Comparison of ENCODE assay signal across 10 mouse cellular contexts in genomic region chr14:101774631-101775030, GRCm38 (mm10). TPM values are rescaled to one million over a fixed set of nuclear protein-coding genes. Genes with fewer than 3 reads are reported as not detected.
DNase-seq lines count a peak whose midpoint lies in the region; TF ChIP-seq lines count a peak whose summit lies in the region.
"Had no signal": no experiment of that assay in that cellular context is flagged by ENCODE, and none has a peak within 500 bp of the region (broad histone marks: within the 10 kb centered on the region; RNA-seq: fewer than 3 reads in every experiment).

No protein-coding gene starts in this region.

- H3K27ac ChIP-seq in thymus, adult 2 months (ENCODE audit: control insufficient read depth, insufficient read depth, low read length), result no peak overlapping the region
- no peak overlapping the region for H3K27ac ChIP-seq in cortical plate, adult 2 months (ENCODE audit: insufficient read depth, low read length)
- H3K27ac ChIP-seq: embryonic facial prominence, embryonic 12.5 days had no signal

- 58% methylated on average over 4 of the region's 4 CpGs for WGBS in thymus, adult 2 months

- no peak for TF ChIP-seq CTCF in thymus, adult 2 months (IDR thresholded peaks at IDR 0.05; ENCODE audit: borderline replicate concordance, control insufficient read depth, extremely low read depth, insufficient read depth, low read length, poor library complexity)
- peak; percentile 54 for TF ChIP-seq CTCF in cortical plate, adult 2 months (IDR thresholded peaks at IDR 0.05; ENCODE audit: extremely low read depth, insufficient read depth, low read length)

- H3K27me3 ChIP-seq in thymus, adult 2 months (ENCODE audit: control insufficient read depth, insufficient read depth, low read length), result no peaks in the 10 kb centered on the region
- H3K27me3 ChIP-seq: embryonic facial prominence, embryonic 12.5 days had no signal

- intact Hi-C loops in heart, postnatal 10 days (cut with DNase I), result loop anchor here (5.0 kb wide), 1 partner anchor 738 kb away; no protein-coding TSS in a partner anchor
- intact Hi-C loops in heart, postnatal 25 days (cut with DNase I), result no loop called here

- H3K4me3 ChIP-seq in thymus, adult 2 months (ENCODE audit: control insufficient read depth, insufficient read depth, low read length), result no peak overlapping the region
- no peak overlapping the region for H3K4me3 ChIP-seq in cortical plate, adult 2 months (ENCODE audit: insufficient read depth, low read length)
- H3K4me3 ChIP-seq: embryonic facial prominence, embryonic 12.5 days had no signal

- TF ChIP-seq POLR2A in thymus, adult 2 months (IDR thresholded peaks at IDR 0.05; ENCODE audit: control insufficient read depth, extremely low read depth, insufficient read depth, low read length, poor library complexity), result no peak
- no peak for TF ChIP-seq POLR2A in cortical plate, adult 2 months (IDR thresholded peaks at IDR 0.05; ENCODE audit: extremely low read depth, insufficient read depth, low read length)

- no peaks in the 10 kb centered on the region for H3K36me3 ChIP-seq in thymus, adult 2 months (ENCODE audit: control insufficient read depth, insufficient read depth, low read length)
- H3K36me3 ChIP-seq: embryonic facial prominence, embryonic 12.5 days had no signal

- no peaks in the 10 kb centered on the region for H3K4me1 ChIP-seq in thymus, adult 2 months (replicated peaks; ENCODE audit: control insufficient read depth, insufficient read depth, low read length)
- H3K4me1 ChIP-seq in cortical plate, adult 2 months (ENCODE audit: control insufficient read depth, insufficient read depth, low read length), result no peaks in the 10 kb centered on the region
- H3K4me1 ChIP-seq: embryonic facial prominence, embryonic 12.5 days had no signal

- peak; percentile 24 to 69 for DNase-seq in heart, postnatal 10 days
- no peak for DNase-seq in heart, postnatal 25 days (ENCODE audit: low spot score)
- DNase-seq in thymus, adult 2 months, result peak; percentile 14
- no peak for DNase-seq in thymus, postnatal 36 days
- peak; percentile 39 for DNase-seq in lung, postnatal 10 days
- no peak for DNase-seq in testis, postnatal 14 days (ENCODE audit: low spot score)
- no peak for DNase-seq in spleen, postnatal 36 days (ENCODE audit: low spot score in 2 of 2)

RNA-seq across cellular contexts. Expression of gene Lmo7, which starts 44.9 kb away (rescaled TPM):
- total RNA-seq in heart, postnatal 10 days (2021), result 100 to 1,000 TPM; 395 to 436 TPM
- 100 to 1,000 TPM; 396 to 411 TPM for total RNA-seq in heart, postnatal 25 days (2021)
- 8.9 and 13.2 TPM in 2 replicates for polyA plus RNA-seq in thymus, adult 2 months (2012; rRNA removed)
- 30.9 and 33.7 TPM in 2 replicates for polyA plus RNA-seq in cortical plate, adult 2 months (2012; rRNA removed)

RNA-seq across cellular contexts. Expression of gene Gm9922, which starts 45.0 kb away (rescaled TPM):
- 1 to 10 TPM in 1 of 2 experiments, under 1 TPM in 1; 0.93 to 1.2 TPM for total RNA-seq in heart, postnatal 10 days (2021)
- 1 to 10 TPM in 1 of 2 experiments, under 1 TPM in 1; 0.68 to 1.2 TPM for total RNA-seq in heart, postnatal 25 days (2021)
- polyA plus RNA-seq in thymus, adult 2 months (2012; rRNA removed), result 1.4 and 2.2 TPM in 2 replicates
- 0.35 TPM in 1 of 2 replicates, not detected in the other for polyA plus RNA-seq in cortical plate, adult 2 months (2012; rRNA removed)
- total RNA-seq: left cerebral cortex, adult 18-20 months had no signal

Comparison
In these comparisons a context has a peak if more than half of its experiments do, and no peak if none do; other contexts are left out.
1. DNase-seq: peak in heart, postnatal 10 days (2 of 2), thymus, adult 2 months (single experiment) and lung, postnatal 10 days (single experiment); none in heart, postnatal 25 days (single experiment), thymus, postnatal 36 days (0 of 2), testis, postnatal 14 days (single experiment) and spleen, postnatal 36 days (0 of 2).